Mouse (Mus musculus): ENCODE measurements around the gene Hint2. TPM values are rescaled to one million over a fixed set of nuclear protein-coding genes. Genes with fewer than 3 reads are reported as not detected.

The Hint2 gene
- 75.6 and 77.9 TPM in 2 replicates for polyA plus RNA-seq (2015; fragmentation: Nextera tagmentation; extraction: Ambion mirVana)

DNA sequence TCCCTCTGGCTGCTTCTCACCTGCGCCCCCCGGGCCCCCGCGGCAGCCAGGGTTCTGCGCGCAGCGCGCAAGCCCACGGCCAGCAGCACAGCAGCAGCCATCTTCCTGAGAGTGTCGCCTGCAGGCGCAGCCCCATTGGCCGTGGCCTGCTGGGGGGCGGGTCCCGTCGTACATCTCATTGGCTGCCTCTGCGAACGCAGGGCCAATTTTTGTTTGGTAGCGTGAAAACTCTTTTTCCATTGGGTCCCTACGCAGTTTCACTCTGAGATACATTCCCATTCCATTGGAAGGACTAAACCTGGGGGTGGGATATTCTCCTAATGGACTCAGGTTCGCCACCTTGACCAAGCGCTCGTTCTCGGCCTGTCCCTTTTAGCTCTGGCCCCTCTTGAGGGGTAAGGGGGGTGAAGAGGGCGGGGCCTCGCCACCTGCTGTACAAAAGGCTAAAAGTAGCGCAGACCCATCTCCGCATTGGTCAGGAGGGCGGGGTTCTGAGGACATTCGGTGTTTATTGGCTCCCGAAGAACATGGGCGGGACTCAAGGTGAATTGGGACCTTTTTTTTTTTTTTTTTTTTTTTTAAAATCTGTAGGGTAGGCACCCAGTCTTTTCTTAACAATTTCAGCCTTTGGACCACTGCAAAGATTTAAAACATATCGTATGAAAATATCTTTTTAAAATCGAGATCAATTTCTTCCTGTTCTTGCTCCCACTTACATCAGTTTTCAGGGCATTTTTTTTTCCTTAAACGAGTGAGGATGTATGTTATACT, at the start of gene Hint2:
Gene Hint2, minus strand, starts transcription at position 128 of the 771 bp plus-strand sequence.
- peak; percentile 98 for ATAC-seq
- peaks cover 25% of the 10 kb centered on the region for H3K4me1 ChIP-seq (replicated peaks)
- peak within 1 kb of the TSS; percentile 86 for H3K4me2 ChIP-seq (replicated peaks)
- WGBS, result 2% methylated on average over 33 of the region's 34 CpGs
- H3K27ac ChIP-seq, result peak within 1 kb of the TSS; percentile 93
- peaks cover 5% of the 10 kb centered on the region for H3K36me3 ChIP-seq
- H3K9me3 ChIP-seq, result no peaks in the 10 kb centered on the region
- peaks cover 14% of the 10 kb centered on the region for H3K27me3 ChIP-seq
- H3K4me3 ChIP-seq (replicated peaks), result peak within 1 kb of the TSS; percentile 79
- H3K9ac ChIP-seq (replicated peaks), result peak within 1 kb of the TSS; percentile 93

DNA sequence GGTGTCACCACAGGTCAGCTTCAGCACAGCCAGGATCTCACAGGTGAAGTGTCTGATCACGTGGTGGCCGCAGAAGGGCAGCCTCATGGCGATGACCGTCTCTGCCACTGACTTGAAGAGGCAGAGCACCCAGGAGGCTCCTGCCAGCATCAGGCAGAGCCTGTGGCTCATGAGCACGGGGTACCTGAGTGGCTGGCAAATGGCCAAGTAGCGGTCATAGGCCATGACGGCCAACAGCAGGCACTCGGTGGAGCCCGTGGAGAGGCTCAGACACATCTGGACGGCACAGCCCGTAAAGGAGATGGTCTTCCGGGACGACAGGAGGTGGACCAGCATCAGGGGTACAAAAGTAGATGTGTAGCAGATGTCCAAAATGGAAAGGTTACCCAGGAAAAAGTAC, 49.7 kb upstream of the Hint2 start:
- WGBS, result 89% methylated on average over 13 of the region's 13 CpGs

DNA sequence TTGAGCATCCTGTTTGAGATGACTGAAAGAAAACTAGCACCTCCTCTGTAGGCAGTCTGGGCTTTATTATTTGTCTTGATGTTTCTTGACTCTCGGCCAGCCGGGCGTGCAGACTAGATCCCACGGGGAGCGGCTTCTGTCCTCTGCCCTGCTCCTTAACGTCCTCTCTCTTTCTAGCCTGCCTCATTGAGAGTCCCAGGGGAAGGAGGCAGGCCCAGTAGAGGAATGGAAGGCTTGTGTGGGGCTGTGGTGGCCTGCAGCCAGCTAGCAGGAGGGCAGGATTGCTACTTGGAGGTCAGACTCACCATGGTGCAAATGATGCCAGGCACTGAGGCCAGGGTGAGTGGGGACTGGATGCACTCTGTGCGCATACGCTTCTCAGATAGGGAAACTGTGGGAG, 47.6 kb upstream of the Hint2 start:
- Histone ChIP-seq H3K36me3 (no peaks in the 10 kb centered on the region), H3K9ac (replicated peaks) (no peak overlapping the region), H3K4me1 (replicated peaks) (0 out of 2 replicates have a peak, but pooled peaks cover 4% of the 10 kb centered on the region), H3K4me3 (replicated peaks) (no peak overlapping the region), H3K9me3 (no peaks in the 10 kb centered on the region), H3K4me2 (replicated peaks) (no peak overlapping the region), H3K27ac (no peak overlapping the region), H3K27me3 (no peaks in the 10 kb centered on the region)
- 71% methylated on average over 8 of the region's 8 CpGs for WGBS
- ATAC-seq, result no peak

More for the DNA sequence above, 49.7 kb upstream of the Hint2 start:
- Histone ChIP-seq H3K9ac (replicated peaks) (no peak overlapping the region), H3K9me3 (no peaks in the 10 kb centered on the region), H3K4me2 (replicated peaks) (no peak overlapping the region), H3K27ac (no peak overlapping the region), H3K4me1 (replicated peaks) (0 out of 2 replicates have a peak, but pooled peaks cover 4% of the 10 kb centered on the region), H3K27me3 (no peaks in the 10 kb centered on the region), H3K36me3 (no peaks in the 10 kb centered on the region), H3K4me3 (replicated peaks) (no peak overlapping the region)
- no peak for ATAC-seq

DNA sequence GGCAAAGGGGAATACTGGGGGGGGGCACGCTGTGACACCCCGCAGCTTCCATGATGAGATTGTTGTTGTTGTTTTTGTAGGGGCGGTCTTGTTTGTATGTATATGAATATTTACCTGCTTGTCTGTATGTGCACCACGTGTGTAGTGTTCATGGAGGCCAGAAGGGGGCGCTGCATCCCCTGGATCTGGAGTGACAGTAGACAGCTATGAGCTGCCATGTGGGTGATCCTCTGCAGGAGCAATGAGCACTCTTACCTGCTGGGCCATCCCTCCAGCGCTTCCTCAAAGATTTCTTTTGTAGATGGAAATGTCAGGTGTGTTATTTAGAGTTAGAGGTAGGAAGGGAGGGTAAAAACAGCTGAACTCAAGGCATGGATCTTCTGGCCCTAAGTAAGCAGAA, 47.2 kb upstream of the Hint2 start:
- 78% methylated on average over 6 of the region's 6 CpGs for WGBS
- Histone ChIP-seq H3K9me3 (no peaks in the 10 kb centered on the region), H3K36me3 (no peaks in the 10 kb centered on the region), H3K27me3 (no peaks in the 10 kb centered on the region), H3K27ac (no peak overlapping the region), H3K9ac (replicated peaks) (no peak overlapping the region), H3K4me2 (replicated peaks) (no peak overlapping the region), H3K4me1 (replicated peaks) (0 out of 2 replicates have a peak, but pooled peaks cover 4% of the 10 kb centered on the region), H3K4me3 (replicated peaks) (no peak overlapping the region)
- ATAC-seq, result no peak

DNA sequence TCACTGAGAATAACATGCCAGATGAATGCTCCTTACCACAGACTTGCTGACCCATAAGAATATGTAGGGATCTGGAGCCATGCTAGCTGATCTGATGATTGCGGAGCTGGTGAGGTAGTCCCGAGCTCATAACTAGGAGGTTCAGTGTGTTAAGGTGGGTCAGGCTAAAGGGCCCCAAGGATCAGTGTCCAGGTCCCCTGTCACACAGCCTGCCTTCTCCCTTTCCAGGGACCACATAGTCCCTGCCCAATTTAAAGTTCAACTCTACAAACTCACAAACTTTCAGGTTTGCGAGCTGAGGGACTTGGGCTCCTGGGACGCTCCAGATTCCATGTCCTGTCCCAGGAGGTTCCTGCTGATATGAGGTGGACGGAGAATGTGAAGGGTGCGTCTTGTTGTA, 44.4 kb upstream of the Hint2 start, which contains the start of gene Olfr70:
Gene Olfr70, minus strand, starts transcription at position 101 of the 400 bp plus-strand sequence.
- no peak within 1 kb of the TSS for H3K4me3 ChIP-seq (replicated peaks)
- no peaks in the 10 kb centered on the region for H3K4me1 ChIP-seq (replicated peaks)
- no peak within 1 kb of the TSS for H3K9ac ChIP-seq (replicated peaks)
- ATAC-seq, result no peak
- no peak within 1 kb of the TSS for H3K4me2 ChIP-seq (replicated peaks)
- no peaks in the 10 kb centered on the region for H3K9me3 ChIP-seq
- H3K27me3 ChIP-seq, result no peaks in the 10 kb centered on the region
- H3K27ac ChIP-seq, result no peak within 1 kb of the TSS
- 91% methylated on average over 6 of the region's 6 CpGs for WGBS
- no peaks in the 10 kb centered on the region for H3K36me3 ChIP-seq

DNA sequence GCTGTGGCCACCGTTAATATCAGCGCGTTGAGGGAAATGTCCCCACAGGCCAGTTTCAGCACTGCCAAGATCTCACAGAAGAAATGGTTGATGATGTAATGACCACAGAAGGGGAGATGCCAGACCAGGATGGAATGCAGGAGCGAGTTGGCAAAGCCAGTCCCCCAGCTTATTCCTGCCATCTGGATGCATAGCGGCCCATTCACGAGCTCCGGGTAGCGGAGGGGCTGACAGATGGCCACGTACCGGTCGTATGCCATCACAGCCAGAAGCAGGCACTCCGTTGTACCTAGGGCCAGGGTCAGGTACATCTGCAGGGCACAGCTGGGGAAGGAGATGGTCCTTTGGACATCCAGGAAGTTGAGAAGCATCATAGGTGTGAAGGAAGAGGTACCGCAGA, 40.3 kb upstream of the Hint2 start:
- 89% methylated on average over 13 of the region's 13 CpGs for WGBS
- Histone ChIP-seq H3K27ac (no peak overlapping the region), H3K4me2 (replicated peaks) (no peak overlapping the region), H3K4me3 (replicated peaks) (no peak overlapping the region), H3K9ac (replicated peaks) (no peak overlapping the region), H3K36me3 (peaks cover 7% of the 10 kb centered on the region; the same call in 1 of the 2 replicates), H3K4me1 (replicated peaks) (no peaks in the 10 kb centered on the region), H3K9me3 (no peaks in the 10 kb centered on the region), H3K27me3 (no peaks in the 10 kb centered on the region)
- no peak for ATAC-seq

DNA sequence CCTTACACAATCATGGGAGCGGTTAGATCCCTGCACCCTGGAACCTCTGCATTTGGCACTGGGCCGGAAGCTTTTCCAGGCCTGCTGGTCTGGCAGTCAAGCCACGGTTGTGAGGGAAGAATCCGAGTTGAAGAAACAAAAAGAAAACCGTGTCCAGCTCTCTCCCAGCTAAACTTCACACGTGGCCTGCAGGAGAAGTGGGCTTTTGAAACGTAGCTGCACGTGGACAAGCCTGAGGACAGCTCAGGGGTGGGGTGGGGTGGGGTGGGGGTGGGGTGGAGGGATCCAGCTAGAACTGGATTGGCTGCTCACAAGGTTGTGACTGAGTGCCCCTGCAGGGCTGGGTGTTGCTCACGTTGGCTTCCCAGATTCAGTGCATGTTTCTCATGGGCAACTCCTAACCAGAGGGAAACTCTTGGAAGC, 39.0 kb upstream of the Hint2 start:
- Histone ChIP-seq H3K4me1 (replicated peaks) (no peaks in the 10 kb centered on the region), H3K27me3 (no peaks in the 10 kb centered on the region), H3K4me3 (replicated peaks) (no peak overlapping the region), H3K9ac (replicated peaks) (no peak overlapping the region), H3K36me3 (peaks cover 17% of the 10 kb centered on the region), H3K4me2 (replicated peaks) (no peak overlapping the region), H3K9me3 (no peaks in the 10 kb centered on the region), H3K27ac (no peak overlapping the region)
- no peak for ATAC-seq
- WGBS, result 32% methylated on average over 9 of the region's 9 CpGs

DNA sequence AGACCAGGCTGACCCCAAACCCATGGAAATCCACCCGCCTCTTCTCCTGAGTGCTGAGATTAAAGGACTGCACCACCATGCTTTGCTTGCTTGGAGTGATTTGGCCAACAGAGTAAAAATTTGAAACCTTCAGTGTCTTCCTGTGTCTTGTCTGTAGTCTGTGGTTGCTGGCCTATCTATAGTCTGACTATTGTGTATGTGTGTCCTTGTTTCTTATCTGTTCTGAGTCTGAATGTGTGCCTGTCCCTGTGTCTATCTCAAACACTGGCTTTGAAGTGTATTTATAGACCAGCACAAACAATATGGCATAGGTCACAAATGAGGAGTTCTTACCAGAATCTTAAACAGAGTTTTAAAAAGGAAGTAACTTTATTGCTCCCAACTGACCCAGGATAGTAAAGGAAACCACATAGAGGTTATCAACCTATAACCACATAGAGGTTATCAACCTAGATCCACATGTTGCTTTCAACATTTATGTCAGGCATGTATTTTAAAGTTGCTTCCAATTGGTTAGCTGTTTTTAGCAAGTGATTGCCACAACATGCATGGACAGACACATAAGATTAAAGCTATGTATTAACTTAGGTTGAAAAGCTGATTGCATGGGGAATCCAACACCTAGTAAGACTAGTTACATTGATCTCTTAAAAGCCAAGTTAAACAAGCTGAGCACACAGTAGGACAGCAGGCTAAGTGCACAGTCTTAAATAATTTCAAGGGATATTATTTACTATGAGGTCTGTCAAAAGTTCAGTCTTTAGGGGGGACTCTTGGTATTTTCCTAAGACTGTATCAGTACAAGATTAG, 38.4 kb upstream of the Hint2 start:
- Histone ChIP-seq H3K27me3 (no peaks in the 10 kb centered on the region), H3K27ac (no peak overlapping the region), H3K9me3 (no peaks in the 10 kb centered on the region), H3K9ac (replicated peaks) (no peak overlapping the region), H3K4me1 (replicated peaks) (no peaks in the 10 kb centered on the region), H3K36me3 (peaks cover 23% of the 10 kb centered on the region), H3K4me2 (replicated peaks) (no peak overlapping the region), H3K4me3 (replicated peaks) (no peak overlapping the region)
- 89% methylated on average over 1 of the region's 1 CpGs for WGBS
- no peak for ATAC-seq

DNA sequence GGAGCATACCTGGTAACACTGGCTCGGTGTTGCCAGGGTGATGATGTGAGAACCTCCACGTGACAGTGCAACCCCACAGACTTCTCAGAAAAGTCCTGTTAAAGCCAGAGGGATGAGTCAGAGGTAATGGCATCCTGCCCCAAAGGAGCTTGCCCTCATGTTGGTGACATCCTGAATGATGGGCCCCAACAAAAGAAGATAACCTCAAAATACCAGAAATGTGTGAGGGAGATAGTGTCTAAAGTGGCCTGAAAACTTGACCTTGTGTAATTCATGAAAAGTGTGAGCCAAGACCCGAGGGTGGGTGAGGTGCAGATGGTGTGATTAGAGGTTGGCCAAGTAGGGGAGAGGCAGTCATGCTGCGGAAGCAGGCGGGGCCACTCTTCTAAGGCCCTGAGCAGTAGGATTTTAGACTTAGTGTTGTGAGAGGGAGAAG, 37.6 kb upstream of the Hint2 start:
- Histone ChIP-seq H3K4me2 (replicated peaks) (no peak overlapping the region), H3K27me3 (no peaks in the 10 kb centered on the region), H3K4me3 (replicated peaks) (no peak overlapping the region), H3K9me3 (no peaks in the 10 kb centered on the region), H3K36me3 (peaks cover 32% of the 10 kb centered on the region), H3K27ac (no peak overlapping the region), H3K4me1 (replicated peaks) (no peaks in the 10 kb centered on the region), H3K9ac (replicated peaks) (no peak overlapping the region; the same call in 1 of the 2 replicates)
- ATAC-seq, result no peak
- 82% methylated on average over 5 of the region's 5 CpGs for WGBS

DNA sequence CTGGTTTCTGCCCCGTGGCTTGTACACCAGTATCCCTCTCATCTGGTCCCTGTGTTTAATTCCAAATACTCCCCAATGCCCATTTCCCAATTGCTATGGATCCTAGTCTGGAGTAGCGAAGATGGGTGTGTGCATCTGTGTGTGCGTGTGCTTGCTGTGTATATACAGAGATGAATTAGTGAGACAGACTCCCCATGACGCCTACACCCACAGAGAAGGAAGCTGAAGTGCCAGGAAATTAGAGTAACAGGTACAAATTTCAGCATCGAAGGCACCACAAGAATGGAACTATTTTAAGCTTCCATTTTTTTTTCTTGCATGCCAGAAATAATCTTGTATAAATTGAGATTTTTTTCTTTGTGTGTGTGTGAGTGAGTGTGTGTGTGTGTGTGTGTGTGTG, 34.8 kb upstream of the Hint2 start:
- WGBS, result 87% methylated on average over 5 of the region's 5 CpGs
- H3K9me3 ChIP-seq, result no peaks in the 10 kb centered on the region
- H3K4me3 ChIP-seq (replicated peaks), result no peak overlapping the region
- no peaks in the 10 kb centered on the region for H3K4me1 ChIP-seq (replicated peaks)
- no peak overlapping the region for H3K9ac ChIP-seq (replicated peaks)
- peaks cover 57% of the 10 kb centered on the region for H3K36me3 ChIP-seq
- H3K27me3 ChIP-seq, result no peaks in the 10 kb centered on the region
- H3K27ac ChIP-seq, result no peak overlapping the region
- no peak for ATAC-seq
- H3K4me2 ChIP-seq (replicated peaks), result no peak overlapping the region

DNA sequence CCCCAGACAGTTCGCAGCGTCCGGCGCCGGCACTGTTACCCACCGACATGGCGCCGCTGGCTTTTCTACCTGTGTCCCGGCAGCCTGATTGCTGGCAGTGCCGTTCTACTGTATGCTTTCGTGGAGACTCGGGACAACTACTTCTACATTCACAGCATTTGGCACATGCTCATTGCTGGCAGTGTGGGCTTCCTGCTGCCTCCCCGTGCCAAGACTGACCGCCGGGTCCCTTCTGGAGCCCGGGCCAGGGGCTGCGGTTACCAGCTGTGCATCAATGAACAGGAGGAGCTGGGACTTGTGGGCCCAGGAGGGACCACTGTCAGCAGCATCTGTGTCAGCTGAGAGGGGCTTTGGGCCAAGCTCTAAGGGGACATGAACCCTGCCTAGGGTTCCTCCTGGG, 33.8 kb upstream of the Hint2 start:
- ATAC-seq, result no peak
- Histone ChIP-seq H3K36me3 (peaks cover 67% of the 10 kb centered on the region), H3K9me3 (no peaks in the 10 kb centered on the region), H3K27ac (no peak overlapping the region), H3K4me1 (replicated peaks) (no peaks in the 10 kb centered on the region), H3K9ac (replicated peaks) (no peak overlapping the region), H3K4me2 (replicated peaks) (no peak overlapping the region), H3K4me3 (replicated peaks) (no peak overlapping the region), H3K27me3 (no peaks in the 10 kb centered on the region)
- WGBS, result 96% methylated on average over 17 of the region's 17 CpGs

DNA sequence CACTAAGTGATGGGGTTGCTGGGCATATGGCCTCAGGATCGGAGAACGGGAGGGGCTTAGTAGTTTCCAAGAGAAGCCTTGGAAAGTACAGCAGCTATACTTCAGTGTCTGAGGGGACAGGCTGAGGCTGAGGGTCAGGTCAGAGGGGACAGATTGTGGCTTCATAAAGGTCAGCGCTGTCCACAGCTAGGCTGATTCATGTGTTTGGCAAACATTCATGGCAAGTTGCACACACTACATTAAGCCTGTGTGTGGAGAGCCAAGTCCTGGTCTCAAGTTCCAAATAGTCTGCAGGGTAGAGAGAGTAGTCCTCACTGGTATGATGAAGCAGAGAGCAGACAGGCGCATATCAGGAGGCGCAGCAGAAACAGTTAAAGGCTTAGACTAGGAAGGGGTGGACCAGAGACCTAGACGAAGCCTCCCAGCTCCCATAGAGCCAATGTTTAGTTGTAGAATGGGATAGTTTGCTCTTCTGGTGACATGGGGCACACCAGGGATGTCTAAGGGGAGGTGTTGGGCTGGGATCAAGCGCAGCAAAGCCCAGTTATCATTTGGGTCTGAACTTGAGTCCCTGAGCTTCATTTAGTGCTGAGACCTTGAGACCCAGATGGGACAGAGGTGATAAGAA, 23.3 kb upstream of the Hint2 start:
- no peaks in the 10 kb centered on the region for H3K4me1 ChIP-seq (replicated peaks)
- H3K4me2 ChIP-seq (replicated peaks), result no peak overlapping the region
- WGBS, result 92% methylated on average over 7 of the region's 7 CpGs
- H3K9me3 ChIP-seq, result no peaks in the 10 kb centered on the region
- H3K27me3 ChIP-seq, result no peaks in the 10 kb centered on the region
- ATAC-seq, result no peak
- no peak overlapping the region for H3K9ac ChIP-seq (replicated peaks)
- H3K4me3 ChIP-seq (replicated peaks), result no peak overlapping the region
- peaks cover 99% of the 10 kb centered on the region for H3K36me3 ChIP-seq
- no peak overlapping the region for H3K27ac ChIP-seq

Measured in midbrain, embryonic 13.5 days (tissue).